Mouse (Mus musculus): ENCODE data around the gene Abhd14b. TPM values are rescaled to one million over a fixed set of nuclear protein-coding genes. Genes with fewer than 3 reads are reported as not detected.

Gene Abhd14b
- polyA plus RNA-seq, 1 experiment, result 27.6 TPM

DNA sequence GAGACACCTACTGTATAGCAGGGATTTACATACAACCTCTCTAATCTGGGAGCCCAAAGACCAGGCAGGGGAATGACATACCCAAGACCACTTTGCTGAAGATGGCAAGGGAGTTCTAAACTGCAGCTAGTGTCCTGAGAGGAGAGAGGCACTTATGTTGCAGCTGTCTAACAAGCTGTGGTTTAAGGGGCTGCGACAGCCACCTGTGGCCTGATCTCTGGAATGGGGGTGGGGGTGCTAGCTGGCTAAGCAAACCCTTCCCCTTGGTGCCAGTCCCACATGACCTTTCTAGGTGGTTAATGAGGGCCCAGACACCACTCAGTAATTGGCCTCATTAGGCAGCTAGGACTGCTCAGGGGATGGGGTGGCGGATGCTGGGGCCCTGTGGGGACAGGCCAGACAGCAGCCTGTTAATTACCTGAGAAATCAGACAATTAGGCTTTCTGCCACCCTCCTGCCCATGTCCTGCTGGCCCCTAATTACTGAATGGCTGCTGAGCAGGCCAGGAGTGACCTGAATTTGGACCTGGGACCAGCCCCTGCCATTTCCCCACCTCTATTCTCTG is 37.1 kb upstream of the Abhd14b start:
- Histone ChIP-seq H3K4me1 (ENCODE audit: control insufficient read depth, insufficient read depth, low read length) (peaks cover 9% of the 10 kb centered on the region), H3K27ac (ENCODE audit: insufficient read depth, low read depth, low read length) (no peak overlapping the region), H3K4me3 (ENCODE audit: insufficient read depth, low read length) (no peak overlapping the region)
- TF ChIP-seq CTCF (IDR thresholded peaks at IDR 0.05; ENCODE audit: low read depth, low read length) (no peak), POLR2A (IDR thresholded peaks at IDR 0.05; ENCODE audit: borderline replicate concordance, low read depth, low read length) (no peak)

DNA sequence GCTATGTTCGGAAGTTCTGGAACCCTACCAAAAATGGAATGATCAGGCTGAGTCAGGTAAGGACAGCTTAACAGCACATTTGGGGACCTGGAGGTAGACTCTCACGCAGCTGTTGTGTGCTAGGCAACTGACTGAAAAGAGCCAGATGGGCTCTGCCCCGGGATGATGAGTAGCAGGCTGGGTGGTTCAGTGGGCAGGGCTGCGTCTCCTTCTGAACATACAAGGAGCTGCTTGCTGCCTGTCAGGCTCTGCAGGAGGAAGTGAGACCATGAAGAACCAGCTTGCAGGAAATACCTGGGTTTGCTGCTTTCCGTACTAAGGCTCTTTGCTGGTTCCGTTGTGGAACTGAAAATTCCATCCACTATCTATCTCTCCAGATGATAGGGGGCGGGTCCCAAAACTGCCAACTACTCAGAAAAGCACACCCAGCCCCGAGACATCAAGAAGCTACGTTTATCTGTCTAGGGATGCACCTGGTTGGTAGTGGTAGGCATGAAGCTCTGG is 36.1 kb upstream of the Abhd14b start:
- H3K4me3 ChIP-seq (ENCODE audit: insufficient read depth, low read length), result no peak overlapping the region
- no peak overlapping the region for H3K27ac ChIP-seq (ENCODE audit: insufficient read depth, low read depth, low read length)

DNA sequence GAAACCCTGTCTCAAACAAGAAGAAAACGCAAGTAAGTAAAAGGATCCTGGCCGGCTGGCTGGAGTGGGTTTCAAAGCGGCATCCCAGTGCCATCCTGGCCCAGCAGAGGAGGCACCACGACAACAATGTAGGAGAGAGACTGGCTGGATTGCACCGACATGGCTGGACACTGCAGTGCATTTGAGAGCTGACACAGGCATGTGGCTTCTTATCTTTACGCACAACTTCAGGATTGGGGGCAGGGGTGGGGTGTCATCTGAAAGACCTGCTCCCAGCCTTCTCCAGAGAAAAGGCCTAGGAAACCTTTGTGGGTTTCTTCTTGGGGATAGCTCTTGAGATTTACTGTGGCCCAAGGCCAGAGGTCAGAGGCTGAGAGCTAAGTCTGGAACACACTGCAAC is 35.5 kb upstream of the Abhd14b start:
- Histone ChIP-seq H3K4me3 (ENCODE audit: insufficient read depth, low read length) (no peak overlapping the region), H3K4me1 (ENCODE audit: control insufficient read depth, insufficient read depth, low read length) (peaks cover 9% of the 10 kb centered on the region), H3K27ac (ENCODE audit: insufficient read depth, low read depth, low read length) (no peak overlapping the region)
- TF ChIP-seq POLR2A (IDR thresholded peaks at IDR 0.05; ENCODE audit: borderline replicate concordance, low read depth, low read length) (no peak), CTCF (IDR thresholded peaks at IDR 0.05; ENCODE audit: low read depth, low read length) (no peak)

More for the DNA sequence above, 36.1 kb upstream of the Abhd14b start:
- peaks cover 9% of the 10 kb centered on the region for H3K4me1 ChIP-seq (ENCODE audit: control insufficient read depth, insufficient read depth, low read length)
- TF ChIP-seq CTCF (IDR thresholded peaks at IDR 0.05; ENCODE audit: low read depth, low read length), result no peak
- no peak for TF ChIP-seq POLR2A (IDR thresholded peaks at IDR 0.05; ENCODE audit: borderline replicate concordance, low read depth, low read length)

DNA sequence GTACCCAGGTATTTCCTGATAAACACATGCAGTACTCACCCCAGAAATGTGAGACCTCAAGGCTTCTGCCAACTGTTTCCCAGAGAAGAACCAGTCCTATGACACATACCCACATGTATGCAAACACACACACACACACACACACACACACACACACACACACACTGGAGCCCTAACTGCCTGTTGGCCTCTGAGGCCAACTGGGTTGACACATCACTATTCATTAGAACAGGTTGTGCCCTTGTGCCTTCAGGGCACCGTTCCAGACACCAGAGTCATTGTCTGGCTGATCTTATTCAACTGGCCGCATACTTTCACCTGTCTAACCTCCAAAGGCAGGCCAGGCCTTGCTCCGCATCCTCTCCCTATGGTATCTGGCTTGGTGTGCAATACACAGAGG is 35.0 kb upstream of the Abhd14b start:
- TF ChIP-seq CTCF (IDR thresholded peaks at IDR 0.05; ENCODE audit: low read depth, low read length) (no peak), POLR2A (IDR thresholded peaks at IDR 0.05; ENCODE audit: borderline replicate concordance, low read depth, low read length) (no peak)
- Histone ChIP-seq H3K4me3 (ENCODE audit: insufficient read depth, low read length) (no peak overlapping the region), H3K4me1 (ENCODE audit: control insufficient read depth, insufficient read depth, low read length) (peaks cover 9% of the 10 kb centered on the region), H3K27ac (ENCODE audit: insufficient read depth, low read depth, low read length) (no peak overlapping the region)

DNA sequence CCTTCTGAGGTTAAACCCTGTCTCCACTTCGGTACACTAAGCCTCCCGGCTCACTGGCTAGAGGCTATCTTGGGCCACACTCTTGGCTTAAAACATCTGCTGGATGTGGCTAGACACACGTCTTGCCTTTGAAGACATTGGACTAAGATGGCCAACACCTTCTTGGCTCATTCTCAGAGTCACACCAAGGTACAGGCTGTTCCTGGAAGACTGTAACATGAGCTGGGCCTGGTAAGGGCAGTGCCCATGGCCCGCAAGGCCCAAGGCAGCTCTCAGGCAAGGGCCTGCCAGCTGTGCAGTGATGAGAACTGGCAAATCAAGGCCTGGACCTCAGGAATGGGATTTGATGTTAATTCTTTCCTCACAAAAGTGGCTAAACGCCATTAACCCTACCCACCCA is 33.7 kb upstream of the Abhd14b start:
- H3K27ac ChIP-seq (ENCODE audit: insufficient read depth, low read depth, low read length), result no peak overlapping the region
- peaks cover 14% of the 10 kb centered on the region for H3K4me1 ChIP-seq (ENCODE audit: control insufficient read depth, insufficient read depth, low read length)
- H3K4me3 ChIP-seq (ENCODE audit: insufficient read depth, low read length), result no peak overlapping the region
- TF ChIP-seq POLR2A (IDR thresholded peaks at IDR 0.05; ENCODE audit: borderline replicate concordance, low read depth, low read length) (no peak), CTCF (IDR thresholded peaks at IDR 0.05; ENCODE audit: low read depth, low read length) (no peak)

DNA sequence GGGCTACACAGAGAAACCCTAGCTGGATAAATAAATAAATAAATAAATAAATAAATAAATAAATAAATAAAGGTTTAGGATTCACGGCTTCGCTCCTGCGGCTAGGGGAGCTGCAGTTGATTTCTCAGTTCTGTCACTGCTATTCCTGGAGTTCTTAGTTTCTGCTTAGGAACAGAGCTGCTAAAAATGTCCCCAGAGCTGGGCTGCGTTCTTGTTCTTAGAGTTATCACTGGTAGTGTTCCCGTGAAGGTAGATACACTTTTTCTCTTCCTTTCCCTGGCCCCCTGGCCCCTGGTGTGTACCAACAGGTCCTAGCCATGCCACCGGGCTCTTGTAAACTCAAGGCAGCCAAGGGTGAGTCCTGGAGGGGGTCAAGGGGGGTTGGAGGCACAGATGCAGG is 30.4 kb upstream of the Abhd14b start:
- Histone ChIP-seq H3K4me3 (ENCODE audit: insufficient read depth, low read length) (no peak overlapping the region), H3K27ac (ENCODE audit: insufficient read depth, low read depth, low read length) (no peak overlapping the region), H3K4me1 (ENCODE audit: control insufficient read depth, insufficient read depth, low read length) (peaks cover 11% of the 10 kb centered on the region)
- TF ChIP-seq POLR2A (IDR thresholded peaks at IDR 0.05; ENCODE audit: borderline replicate concordance, low read depth, low read length) (no peak), CTCF (IDR thresholded peaks at IDR 0.05; ENCODE audit: low read depth, low read length) (no peak)

DNA sequence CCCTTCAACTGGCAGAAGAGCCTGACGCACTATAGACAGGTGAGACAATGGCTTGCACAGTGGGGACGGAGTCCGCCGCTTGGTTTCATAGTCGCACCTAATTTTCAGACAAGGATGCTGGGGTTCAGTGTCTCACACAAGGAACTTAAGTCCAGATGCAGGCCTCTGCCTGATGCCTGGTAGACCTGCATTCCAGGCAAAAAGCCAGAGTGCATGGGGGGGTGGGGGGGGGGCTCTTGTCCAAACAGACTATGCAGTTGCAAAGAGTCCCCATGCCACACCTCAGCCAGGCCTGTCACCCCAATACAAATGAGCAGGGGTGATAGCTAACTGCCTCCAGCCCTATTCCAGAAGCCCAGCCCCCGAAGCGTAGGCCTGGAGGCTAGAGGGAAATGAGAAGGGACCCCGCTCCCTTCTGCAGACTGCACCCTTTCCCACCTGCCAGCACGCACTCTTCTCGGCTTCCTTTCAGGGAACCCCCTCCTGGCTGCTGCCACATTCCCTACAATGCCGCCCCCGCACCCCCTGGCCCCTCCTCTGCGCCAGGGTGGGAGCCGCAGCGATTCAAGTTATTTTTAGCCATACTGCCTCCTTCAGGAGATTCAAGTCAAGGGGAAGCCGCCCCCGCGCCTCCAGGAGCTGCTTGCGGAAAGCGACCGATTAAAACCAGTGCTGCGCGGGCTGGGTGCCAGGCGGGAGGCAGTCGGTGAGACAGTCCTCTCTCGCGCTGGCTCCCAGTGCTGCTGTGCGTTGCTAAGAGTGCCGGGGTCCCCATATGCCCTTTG is 29.2 kb upstream of the Abhd14b start:
- Histone ChIP-seq H3K27ac (ENCODE audit: insufficient read depth, low read depth, low read length) (no peak overlapping the region), H3K4me1 (ENCODE audit: control insufficient read depth, insufficient read depth, low read length) (peaks cover 11% of the 10 kb centered on the region), H3K4me3 (ENCODE audit: insufficient read depth, low read length) (peak overlapping the region; percentile 22)
- TF ChIP-seq CTCF (IDR thresholded peaks at IDR 0.05; ENCODE audit: low read depth, low read length) (no peak), POLR2A (IDR thresholded peaks at IDR 0.05; ENCODE audit: borderline replicate concordance, low read depth, low read length) (no peak)

DNA sequence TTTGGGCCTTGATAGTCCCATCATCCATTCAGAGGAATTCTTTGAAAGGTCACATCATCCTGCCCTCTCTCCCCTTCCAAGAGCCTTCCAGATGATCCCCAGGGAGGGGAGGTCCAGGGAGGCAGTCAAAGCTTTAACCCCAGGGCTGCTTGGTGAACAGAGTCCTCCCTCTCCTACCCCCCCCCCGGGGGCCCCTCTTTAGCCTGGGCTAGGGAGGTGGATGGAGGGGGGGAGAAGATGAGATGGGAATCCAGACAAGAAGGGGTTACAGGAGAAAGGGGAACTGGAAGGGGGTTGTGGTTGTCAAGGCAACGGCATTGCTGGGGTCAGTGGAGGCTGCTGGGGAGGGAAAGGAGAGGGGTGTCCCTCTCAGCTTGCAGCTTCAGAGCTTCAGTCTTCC is 26.7 kb upstream of the Abhd14b start:
- Histone ChIP-seq H3K4me3 (ENCODE audit: insufficient read depth, low read length) (no peak overlapping the region), H3K4me1 (ENCODE audit: control insufficient read depth, insufficient read depth, low read length) (peaks cover 11% of the 10 kb centered on the region), H3K27ac (ENCODE audit: insufficient read depth, low read depth, low read length) (no peak overlapping the region)
- TF ChIP-seq POLR2A (IDR thresholded peaks at IDR 0.05; ENCODE audit: borderline replicate concordance, low read depth, low read length), result no peak
- TF ChIP-seq CTCF (IDR thresholded peaks at IDR 0.05; ENCODE audit: low read depth, low read length), result no peak

DNA sequence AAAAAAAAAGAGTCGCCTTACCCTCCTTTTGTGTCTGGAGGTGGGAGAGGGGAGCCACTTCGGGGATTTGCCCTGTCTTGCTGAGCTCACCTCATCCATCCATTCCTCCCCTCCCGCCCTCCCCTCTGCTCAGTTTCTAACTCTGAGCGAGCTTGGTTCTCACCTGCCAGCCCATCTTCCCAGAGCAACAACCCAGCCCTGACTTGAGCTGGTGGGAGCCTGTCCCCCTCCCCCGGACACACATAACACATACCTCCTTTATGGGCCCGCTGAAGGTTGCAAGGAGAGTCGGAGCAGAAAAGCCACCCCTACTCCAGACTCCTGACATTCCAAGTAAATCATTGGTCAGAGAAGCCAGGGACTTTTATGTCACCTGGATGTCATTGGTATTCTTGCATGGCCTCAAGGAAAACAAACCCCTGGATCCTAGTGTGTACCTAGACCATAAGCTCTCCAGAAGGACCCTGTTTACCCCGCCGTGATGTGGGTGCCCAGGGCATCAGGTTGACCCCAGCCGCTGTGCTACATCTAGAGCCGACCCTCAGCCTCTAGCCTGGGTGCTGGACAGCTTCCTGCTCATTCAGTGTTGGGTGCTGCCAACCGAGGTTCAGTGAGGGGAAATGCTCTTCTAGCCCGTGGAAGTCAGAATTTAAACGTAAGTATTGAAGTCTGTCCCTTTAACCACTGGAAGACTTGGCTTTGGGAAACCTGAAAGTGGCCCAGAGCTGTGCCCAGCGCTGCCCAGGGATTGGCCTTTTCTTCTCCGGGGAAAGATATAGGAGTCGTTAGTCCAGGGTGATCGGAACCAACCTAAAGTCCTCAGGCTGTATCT is 26.0 kb upstream of the Abhd14b start:
- no peak overlapping the region for H3K4me3 ChIP-seq (ENCODE audit: insufficient read depth, low read length)
- H3K27ac ChIP-seq (ENCODE audit: insufficient read depth, low read depth, low read length), result no peak overlapping the region
- peaks cover 11% of the 10 kb centered on the region for H3K4me1 ChIP-seq (ENCODE audit: control insufficient read depth, insufficient read depth, low read length)
- no peak for TF ChIP-seq POLR2A (IDR thresholded peaks at IDR 0.05; ENCODE audit: borderline replicate concordance, low read depth, low read length)
- no peak for TF ChIP-seq CTCF (IDR thresholded peaks at IDR 0.05; ENCODE audit: low read depth, low read length)

DNA sequence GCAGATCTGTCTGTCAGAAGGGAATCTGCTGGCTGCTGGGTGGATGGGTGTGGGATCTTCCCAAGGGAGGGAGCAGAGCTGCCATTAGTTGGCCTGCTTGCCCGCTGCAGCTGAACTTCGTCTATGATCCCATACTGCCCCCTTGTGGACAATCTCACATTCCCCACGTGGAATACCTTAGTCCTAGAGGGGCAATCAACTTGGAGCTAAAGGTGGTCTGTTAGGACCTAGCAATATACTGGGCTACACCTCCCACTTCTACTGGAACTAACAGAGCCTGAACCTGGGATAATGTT is 25.4 kb upstream of the Abhd14b start:
- H3K4me1 ChIP-seq (ENCODE audit: control insufficient read depth, insufficient read depth, low read length), result peaks cover 11% of the 10 kb centered on the region
- H3K4me3 ChIP-seq (ENCODE audit: insufficient read depth, low read length), result no peak overlapping the region
- TF ChIP-seq CTCF (IDR thresholded peaks at IDR 0.05; ENCODE audit: low read depth, low read length) (peak; percentile 64), POLR2A (IDR thresholded peaks at IDR 0.05; ENCODE audit: borderline replicate concordance, low read depth, low read length) (no peak)
- no peak overlapping the region for H3K27ac ChIP-seq (ENCODE audit: insufficient read depth, low read depth, low read length)

Measured in bone marrow macrophage, adult 2 months (primary cell).